Mouse (Mus musculus): ENCODE measurements around the gene H2-Q1. TPM values are rescaled to one million over a fixed set of nuclear protein-coding genes. Genes with fewer than 3 reads are reported as not detected.
"Not testable (repeated sequence)": the region's sequence is repeated elsewhere in the genome, so short reads cannot be mapped to it uniquely, and the experiment has no call there.

Gene H2-Q1
- polyA plus RNA-seq, 1 experiment from 2014 or later: not detected

- H3K9ac ChIP-seq (ENCODE audit: low read depth, low read length); H3K27ac ChIP-seq (ENCODE audit: low read depth, low read length); H3K9me3 ChIP-seq (ENCODE audit: control insufficient read depth, low read length); H3K4me3 ChIP-seq (ENCODE audit: low read depth, low read length); H3K4me2 ChIP-seq (replicated peaks; ENCODE audit: low read depth, low read length); DNase-seq (ENCODE audit: low spot score); H3K27me3 ChIP-seq (ENCODE audit: control insufficient read depth, insufficient read depth, low read length); ATAC-seq (ENCODE audit: low FRiP score); H3K36me3 ChIP-seq (ENCODE audit: control insufficient read depth, insufficient read depth, low read length); H3K4me1 ChIP-seq (replicated peaks; ENCODE audit: control insufficient read depth, insufficient read depth, low read length): not testable (repeated sequence)
Observed at GRCm38 (mm10) chr17:35326000-35326399, 5.8 kb downstream of the H2-Q1 start.

GRCm38 (mm10) chr17:35329714-35330113 lies 9.5 kb downstream of the H2-Q1 start:
- ATAC-seq (ENCODE audit: low FRiP score): not testable (repeated sequence)

GRCm38 (mm10) chr17:35331546-35331945 lies 11.3 kb downstream of the H2-Q1 start:
- H3K4me3 ChIP-seq (ENCODE audit: low read depth, low read length); H3K27ac ChIP-seq (ENCODE audit: low read depth, low read length); ATAC-seq (ENCODE audit: low FRiP score); H3K4me2 ChIP-seq (replicated peaks; ENCODE audit: low read depth, low read length); H3K9ac ChIP-seq (ENCODE audit: low read depth, low read length); DNase-seq (ENCODE audit: low spot score); H3K36me3 ChIP-seq (ENCODE audit: control insufficient read depth, insufficient read depth, low read length); H3K9me3 ChIP-seq (ENCODE audit: control insufficient read depth, low read length); H3K4me1 ChIP-seq (replicated peaks; ENCODE audit: control insufficient read depth, insufficient read depth, low read length); H3K27me3 ChIP-seq (ENCODE audit: control insufficient read depth, insufficient read depth, low read length): not testable (repeated sequence)
- 81% methylated on average over 6 of the region's 6 CpGs for WGBS

More at GRCm38 (mm10) chr17:35329714-35330113, 9.5 kb downstream of the H2-Q1 start:
- H3K4me1 ChIP-seq (replicated peaks; ENCODE audit: control insufficient read depth, insufficient read depth, low read length); H3K27me3 ChIP-seq (ENCODE audit: control insufficient read depth, insufficient read depth, low read length); H3K4me2 ChIP-seq (replicated peaks; ENCODE audit: low read depth, low read length); H3K27ac ChIP-seq (ENCODE audit: low read depth, low read length); H3K9ac ChIP-seq (ENCODE audit: low read depth, low read length); DNase-seq (ENCODE audit: low spot score); H3K36me3 ChIP-seq (ENCODE audit: control insufficient read depth, insufficient read depth, low read length); H3K4me3 ChIP-seq (ENCODE audit: low read depth, low read length); H3K9me3 ChIP-seq (ENCODE audit: control insufficient read depth, low read length): not testable (repeated sequence)
- WGBS: 60% methylated on average over 3 of the region's 3 CpGs

- Histone ChIP-seq H3K4me2 (replicated peaks; ENCODE audit: low read depth, low read length) (peak within 1 kb of the TSS; percentile 78), H3K4me1 (replicated peaks; ENCODE audit: control insufficient read depth, insufficient read depth, low read length) (peaks cover 8% of the 10 kb centered on the region; the same call in 1 of the 2 replicates), H3K36me3 (ENCODE audit: control insufficient read depth, insufficient read depth, low read length) (no peaks in the 10 kb centered on the region), H3K27ac (ENCODE audit: low read depth, low read length) (no peak within 1 kb of the TSS), H3K9me3 (ENCODE audit: control insufficient read depth, low read length) (no peaks in the 10 kb centered on the region), H3K4me3 (ENCODE audit: low read depth, low read length) (peak within 1 kb of the TSS; percentile 39), H3K27me3 (ENCODE audit: control insufficient read depth, insufficient read depth, low read length) (peaks cover 30% of the 10 kb centered on the region), H3K9ac (ENCODE audit: low read depth, low read length) (peak within 1 kb of the TSS; percentile 53)
- WGBS: 1% methylated on average over 40 of the region's 40 CpGs
- ATAC-seq (ENCODE audit: low FRiP score) (no peak), DNase-seq (ENCODE audit: low spot score) (peak; percentile 43)
Observed at GRCm38 (mm10) chr17:35342071-35342671, 22.0 kb downstream of the H2-Q1 start, which contains the start of gene H2-Q2. H2-Q2 (plus strand) TSS chr17:35342242.

- no peaks in the 10 kb centered on the region for H3K9me3 ChIP-seq (ENCODE audit: control insufficient read depth, low read length)
- H3K27me3 ChIP-seq (ENCODE audit: control insufficient read depth, insufficient read depth, low read length): peaks cover 30% of the 10 kb centered on the region
- peak overlapping the region; percentile 78 for H3K4me2 ChIP-seq (replicated peaks; ENCODE audit: low read depth, low read length)
- H3K9ac ChIP-seq (ENCODE audit: low read depth, low read length): peak overlapping the region; percentile 53; the same call in 1 of the 2 replicates
- H3K4me1 ChIP-seq (replicated peaks; ENCODE audit: control insufficient read depth, insufficient read depth, low read length): peaks cover 8% of the 10 kb centered on the region; the same call in 1 of the 2 replicates
- DNase-seq (ENCODE audit: low spot score) (peak; percentile 20), ATAC-seq (ENCODE audit: low FRiP score) (no peak)
- no peak overlapping the region for H3K27ac ChIP-seq (ENCODE audit: low read depth, low read length)
- no peaks in the 10 kb centered on the region for H3K36me3 ChIP-seq (ENCODE audit: control insufficient read depth, insufficient read depth, low read length)
- 2% methylated on average over 46 of the region's 46 CpGs for WGBS
- peak overlapping the region; percentile 39 for H3K4me3 ChIP-seq (ENCODE audit: low read depth, low read length)
Observed at GRCm38 (mm10) chr17:35342711-35343476, 22.7 kb downstream of the H2-Q1 start.

- H3K4me1 ChIP-seq (replicated peaks; ENCODE audit: control insufficient read depth, insufficient read depth, low read length); H3K4me2 ChIP-seq (replicated peaks; ENCODE audit: low read depth, low read length); H3K36me3 ChIP-seq (ENCODE audit: control insufficient read depth, insufficient read depth, low read length); DNase-seq (ENCODE audit: low spot score); H3K9me3 ChIP-seq (ENCODE audit: control insufficient read depth, low read length); H3K9ac ChIP-seq (ENCODE audit: low read depth, low read length); ATAC-seq (ENCODE audit: low FRiP score); H3K27ac ChIP-seq (ENCODE audit: low read depth, low read length); H3K4me3 ChIP-seq (ENCODE audit: low read depth, low read length): not testable (repeated sequence)
- H3K27me3 ChIP-seq (ENCODE audit: control insufficient read depth, insufficient read depth, low read length): peaks cover 12% of the 10 kb centered on the region
Observed at GRCm38 (mm10) chr17:35347659-35348058, 27.5 kb downstream of the H2-Q1 start.

GRCm38 (mm10) chr17:35353275-35353674 lies 33.1 kb downstream of the H2-Q1 start:
- WGBS: 78% methylated on average over 6 of the region's 6 CpGs
- H3K4me3 ChIP-seq (ENCODE audit: low read depth, low read length); H3K4me1 ChIP-seq (replicated peaks; ENCODE audit: control insufficient read depth, insufficient read depth, low read length); H3K36me3 ChIP-seq (ENCODE audit: control insufficient read depth, insufficient read depth, low read length); ATAC-seq (ENCODE audit: low FRiP score); H3K9ac ChIP-seq (ENCODE audit: low read depth, low read length); H3K4me2 ChIP-seq (replicated peaks; ENCODE audit: low read depth, low read length); H3K27me3 ChIP-seq (ENCODE audit: control insufficient read depth, insufficient read depth, low read length); DNase-seq (ENCODE audit: low spot score); H3K9me3 ChIP-seq (ENCODE audit: control insufficient read depth, low read length); H3K27ac ChIP-seq (ENCODE audit: low read depth, low read length): not testable (repeated sequence)

GRCm38 (mm10) chr17:35354071-35354470 lies 33.9 kb downstream of the H2-Q1 start:
- H3K36me3 ChIP-seq (ENCODE audit: control insufficient read depth, insufficient read depth, low read length): no peaks in the 10 kb centered on the region
- no peak overlapping the region for H3K4me2 ChIP-seq (replicated peaks; ENCODE audit: low read depth, low read length)
- DNase-seq (ENCODE audit: low spot score) (no peak), ATAC-seq (ENCODE audit: low FRiP score) (no peak)
- H3K9me3 ChIP-seq (ENCODE audit: control insufficient read depth, low read length): no peaks in the 10 kb centered on the region
- H3K27me3 ChIP-seq (ENCODE audit: control insufficient read depth, insufficient read depth, low read length): peaks cover 6% of the 10 kb centered on the region; the same call in 1 of the 2 replicates
- H3K4me1 ChIP-seq (replicated peaks; ENCODE audit: control insufficient read depth, insufficient read depth, low read length): no peaks in the 10 kb centered on the region
- no peak overlapping the region for H3K4me3 ChIP-seq (ENCODE audit: low read depth, low read length)
- no peak overlapping the region for H3K27ac ChIP-seq (ENCODE audit: low read depth, low read length)
- no peak overlapping the region for H3K9ac ChIP-seq (ENCODE audit: low read depth, low read length)
- 75% methylated on average over 2 of the region's 2 CpGs for WGBS

- peaks cover 12% of the 10 kb centered on the region for H3K27me3 ChIP-seq (ENCODE audit: control insufficient read depth, insufficient read depth, low read length)
Observed at GRCm38 (mm10) chr17:35357086-35357485, 36.9 kb downstream of the H2-Q1 start.

More at GRCm38 (mm10) chr17:35357086-35357485, 36.9 kb downstream of the H2-Q1 start:
- H3K4me2 ChIP-seq (replicated peaks; ENCODE audit: low read depth, low read length): no peak overlapping the region
- no peaks in the 10 kb centered on the region for H3K36me3 ChIP-seq (ENCODE audit: control insufficient read depth, insufficient read depth, low read length)
- H3K27ac ChIP-seq (ENCODE audit: low read depth, low read length): no peak overlapping the region
- no peaks in the 10 kb centered on the region for H3K4me1 ChIP-seq (replicated peaks; ENCODE audit: control insufficient read depth, insufficient read depth, low read length)
- no peak for DNase-seq (ENCODE audit: low spot score)
- H3K4me3 ChIP-seq (ENCODE audit: low read depth, low read length): no peak overlapping the region
- H3K9ac ChIP-seq (ENCODE audit: low read depth, low read length): no peak overlapping the region
- ATAC-seq (ENCODE audit: low FRiP score): no peak
- 33% methylated on average over 1 of the region's 1 CpGs for WGBS
- no peaks in the 10 kb centered on the region for H3K9me3 ChIP-seq (ENCODE audit: control insufficient read depth, low read length)

Measured in hindbrain, embryonic 11.5 days (tissue).